Mouse (Mus musculus): Measurements from ENCODE around the gene 2300009A05Rik.

DNA sequence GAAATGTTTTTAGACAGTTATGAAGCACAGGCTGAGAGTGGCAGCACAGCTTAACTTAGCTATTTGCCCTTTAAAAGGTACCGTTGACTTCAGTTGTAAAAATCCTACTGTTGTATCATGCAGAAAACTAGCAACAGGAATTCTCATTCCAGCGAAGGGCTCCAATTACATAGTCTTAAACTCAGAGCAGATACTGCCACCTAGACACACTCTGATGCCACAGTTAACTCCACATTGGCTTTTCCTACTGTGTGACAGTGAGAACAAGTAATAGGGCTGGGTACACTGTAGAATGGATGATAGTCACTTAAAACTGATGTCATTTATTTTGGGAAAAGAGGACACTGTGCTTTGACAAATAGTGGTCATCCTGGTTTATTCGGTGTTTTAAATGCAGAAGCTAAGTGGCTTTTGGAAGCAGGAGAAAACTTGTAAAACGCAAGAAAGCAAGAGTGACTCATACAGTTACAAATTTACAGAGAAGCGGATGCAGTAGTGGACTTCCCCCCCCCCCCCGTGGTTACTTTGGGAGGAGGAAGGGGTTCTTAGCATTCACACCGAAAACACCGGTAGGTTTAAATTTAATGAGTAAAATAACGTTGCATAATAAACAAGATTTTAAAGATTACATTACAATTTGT, 22.2 kb upstream of the 2300009A05Rik start:
- TF ChIP-seq CTCF (IDR thresholded peaks at IDR 0.05; ENCODE audit: low read depth) = peak; percentile 20
- no peak for TF ChIP-seq EP300 (IDR thresholded peaks at IDR 0.05; ENCODE audit: low read depth)
